Mouse (Mus musculus) urinary bladder, adult 18-20 months (tissue): Measurements from ENCODE around the gene Catsperg1.
"Not testable (repeated sequence)": the region's sequence is repeated elsewhere in the genome, so short reads cannot be mapped to it uniquely, and the experiment has no call there.

Experiments
- DNase-seq, 2 experiments: peaks; one replicate each; pipeline ENCODE4 v3.0.0; 2022; ENCODE audit warnings: low spot score in 2 of 2, mixed read lengths in 2 of 2

Catsperg1 gene

DNA sequence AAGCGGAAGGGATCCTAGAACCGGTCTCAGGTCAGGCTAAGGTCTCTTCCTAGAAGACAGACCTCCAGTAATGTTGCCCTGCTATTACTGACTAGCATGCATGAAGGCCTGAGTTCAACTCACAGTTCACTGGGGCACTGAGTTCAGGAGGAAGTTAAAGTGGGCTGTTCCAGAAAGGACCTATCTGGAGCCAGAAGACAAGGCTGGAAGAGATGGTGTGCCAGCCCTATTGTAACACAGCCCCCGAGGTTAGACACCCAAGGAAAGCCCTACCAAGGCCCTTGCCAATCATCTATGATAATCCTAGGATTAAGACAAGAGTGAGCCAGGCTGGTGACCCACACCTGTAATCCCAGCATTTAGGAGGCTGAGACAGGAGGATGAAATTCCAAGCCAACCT lies 17.7 kb upstream of the Catsperg1 start:
- no peak for DNase-seq

DNA sequence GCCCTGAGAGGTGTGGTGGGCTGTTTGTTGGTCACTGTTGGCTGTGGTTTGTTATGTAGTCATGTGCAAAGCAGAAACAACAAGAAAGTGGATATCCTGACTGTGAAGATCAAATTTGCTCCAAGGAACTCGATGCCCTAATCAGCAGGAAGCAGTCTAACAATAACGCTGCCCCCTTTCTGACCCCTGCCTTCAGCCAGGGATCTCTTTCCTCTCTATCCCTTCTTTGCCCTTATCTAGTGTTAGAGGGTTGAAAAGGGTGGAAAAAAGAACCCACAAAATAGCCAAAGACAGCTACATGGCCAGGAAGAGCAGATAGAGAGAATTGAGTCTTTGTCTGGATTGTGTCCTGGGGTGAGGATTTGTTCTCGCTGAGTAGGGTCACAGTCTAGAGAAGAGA lies 16.7 kb upstream of the Catsperg1 start:
- no peak for DNase-seq

DNA sequence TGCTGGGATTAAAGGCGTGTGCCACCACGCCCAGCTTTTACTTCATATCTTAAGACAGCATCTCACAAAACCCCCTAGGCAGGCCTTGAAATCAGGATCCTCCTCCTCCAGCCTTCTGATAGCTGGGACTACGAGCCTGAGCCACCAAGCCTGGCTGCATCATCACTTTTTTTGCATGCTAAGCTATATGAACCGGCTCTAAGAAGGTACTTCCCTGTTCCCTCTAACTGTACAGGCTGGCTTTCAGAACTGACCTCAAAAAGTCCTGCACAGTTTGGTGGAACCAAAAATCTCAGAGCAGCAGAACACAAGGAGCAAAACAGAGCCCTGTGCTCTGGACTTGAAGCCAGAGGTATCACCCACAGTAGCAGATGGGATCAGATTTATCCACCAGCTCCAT lies 14.4 kb upstream of the Catsperg1 start:
- no peak for DNase-seq

DNA sequence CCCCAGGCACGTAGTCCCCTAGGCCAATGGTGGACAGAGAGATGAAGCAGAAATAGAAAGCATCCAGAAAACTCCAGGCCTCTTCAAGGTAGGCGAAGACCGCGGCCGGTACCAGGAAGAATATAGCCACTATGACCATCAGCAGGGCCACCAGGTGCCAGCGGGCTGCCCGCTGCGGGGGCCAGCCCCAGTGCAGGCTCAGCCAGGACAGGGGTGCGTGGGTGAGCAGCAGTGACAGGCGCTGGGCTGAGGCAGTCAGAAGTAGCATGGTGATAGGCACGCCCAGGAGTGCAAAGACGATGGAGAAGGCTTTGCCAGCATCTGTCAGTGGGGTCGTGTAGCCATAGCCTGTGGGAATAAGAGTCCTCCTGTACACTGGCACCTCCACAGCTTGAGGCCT lies 11.7 kb upstream of the Catsperg1 start:
- no peak for DNase-seq

DNA sequence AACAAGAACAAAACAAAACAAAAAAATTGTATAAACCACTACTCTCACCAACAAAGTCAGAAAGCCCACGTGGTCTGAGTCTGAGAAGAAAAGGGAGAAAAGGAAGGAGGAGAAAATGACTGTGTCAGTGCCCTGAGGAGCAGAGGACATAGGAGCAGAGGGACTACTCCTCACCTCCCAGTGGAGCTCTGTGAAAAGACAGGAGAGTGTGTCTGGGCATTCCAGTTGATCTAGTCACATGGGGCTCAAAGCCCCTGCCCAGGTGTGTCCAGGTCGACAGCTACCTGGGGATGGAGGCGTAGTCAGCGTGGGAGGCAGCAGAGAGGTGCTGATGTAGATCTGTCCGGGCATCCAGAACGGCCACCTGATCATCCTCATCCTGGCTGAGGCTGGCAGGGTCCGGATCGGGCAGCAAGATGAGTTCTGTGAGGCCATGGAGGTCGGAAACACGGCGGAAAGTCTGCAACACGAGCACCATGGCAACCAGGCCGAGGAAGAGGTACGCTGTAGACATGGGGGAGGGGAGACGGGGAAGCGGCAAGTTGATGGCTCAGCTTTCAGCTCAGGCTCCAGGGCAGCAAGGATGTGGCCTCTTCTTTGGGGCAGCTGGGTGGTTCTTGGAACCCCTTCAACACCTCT lies 11.0 kb upstream of the Catsperg1 start:
- DNase-seq, result no peak

DNA sequence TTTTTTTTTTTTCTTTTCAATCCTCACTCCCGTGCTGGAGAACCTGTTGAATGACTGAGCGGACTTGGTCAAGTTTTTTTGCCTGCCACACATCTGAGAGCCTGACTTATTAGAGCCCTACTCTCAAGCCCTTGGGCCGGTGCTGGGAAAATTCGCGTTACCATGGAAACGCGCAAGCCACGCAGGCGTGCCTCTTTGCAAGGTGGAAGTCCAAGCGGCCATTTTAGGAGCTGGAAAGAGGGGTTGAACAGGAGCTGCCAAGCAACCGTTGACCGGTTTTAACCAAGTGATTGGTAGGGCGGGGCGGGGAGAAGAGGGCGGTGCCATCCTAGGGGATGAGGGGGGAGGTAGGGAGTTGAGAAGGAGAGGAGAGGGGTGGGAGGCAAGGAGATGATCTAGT lies 1.0 kb upstream of the Catsperg1 start:
- no peak for DNase-seq

DNA sequence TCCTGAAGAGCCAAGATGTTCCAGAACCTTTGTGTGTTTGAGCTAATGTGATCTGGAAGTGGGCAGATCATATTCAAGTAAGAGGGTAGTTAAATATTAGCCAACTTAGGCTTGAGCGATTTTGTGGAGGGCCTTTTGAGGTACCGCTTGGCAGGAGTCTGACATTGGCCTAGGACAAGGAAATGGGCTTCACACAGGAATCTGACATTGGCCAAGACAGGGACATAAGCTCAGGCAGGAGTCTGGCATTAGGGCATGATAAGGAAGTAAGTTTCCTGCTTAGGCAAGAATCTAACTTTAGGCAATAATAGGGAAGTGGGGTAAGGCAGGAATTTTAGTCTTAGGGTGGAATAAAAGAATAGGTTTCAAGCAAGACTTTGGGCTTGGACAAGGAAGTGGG lies 401 bp upstream of the Catsperg1 start:
- no peak for DNase-seq

DNA sequence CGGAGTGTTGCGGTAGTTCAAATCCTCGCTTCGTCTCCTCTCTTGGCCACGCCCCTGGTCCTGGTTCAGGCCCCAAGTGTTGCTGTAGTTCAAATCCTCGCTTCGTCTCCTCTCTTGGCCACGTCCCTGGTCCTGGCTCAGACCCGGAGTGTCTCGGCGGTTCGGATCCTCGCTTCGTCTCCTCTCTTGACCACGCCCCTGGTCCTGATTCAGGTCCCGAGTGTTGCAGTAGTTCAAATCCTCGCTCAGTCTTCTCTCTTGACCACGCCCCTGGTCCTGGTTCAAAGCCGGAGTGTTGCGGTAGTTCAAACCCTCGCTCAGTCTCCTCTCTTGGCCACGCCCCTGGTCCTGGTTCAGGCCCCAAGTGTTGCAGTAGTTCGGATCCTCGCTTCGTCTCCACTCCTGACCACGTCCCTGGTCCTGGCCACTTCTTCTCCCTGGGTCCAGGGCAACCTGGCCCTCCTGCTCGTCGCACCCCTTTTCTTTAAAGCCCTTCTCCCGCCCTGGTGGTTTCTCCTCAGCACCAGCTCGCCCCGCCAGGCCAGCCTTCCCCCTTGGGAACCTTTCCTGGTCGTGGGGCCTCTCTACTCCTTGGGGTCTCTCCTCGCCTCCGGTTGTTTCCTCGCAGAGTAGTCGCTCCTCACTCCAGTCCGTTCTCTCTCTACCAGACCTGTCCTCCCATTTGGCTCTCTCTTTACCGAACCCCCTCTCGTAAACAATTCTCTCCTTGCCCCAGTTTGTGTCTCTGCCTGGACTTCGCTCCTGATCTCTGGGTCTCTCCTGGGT lies 867 bp downstream of the Catsperg1 start:
- not testable (repeated sequence) for DNase-seq

DNA sequence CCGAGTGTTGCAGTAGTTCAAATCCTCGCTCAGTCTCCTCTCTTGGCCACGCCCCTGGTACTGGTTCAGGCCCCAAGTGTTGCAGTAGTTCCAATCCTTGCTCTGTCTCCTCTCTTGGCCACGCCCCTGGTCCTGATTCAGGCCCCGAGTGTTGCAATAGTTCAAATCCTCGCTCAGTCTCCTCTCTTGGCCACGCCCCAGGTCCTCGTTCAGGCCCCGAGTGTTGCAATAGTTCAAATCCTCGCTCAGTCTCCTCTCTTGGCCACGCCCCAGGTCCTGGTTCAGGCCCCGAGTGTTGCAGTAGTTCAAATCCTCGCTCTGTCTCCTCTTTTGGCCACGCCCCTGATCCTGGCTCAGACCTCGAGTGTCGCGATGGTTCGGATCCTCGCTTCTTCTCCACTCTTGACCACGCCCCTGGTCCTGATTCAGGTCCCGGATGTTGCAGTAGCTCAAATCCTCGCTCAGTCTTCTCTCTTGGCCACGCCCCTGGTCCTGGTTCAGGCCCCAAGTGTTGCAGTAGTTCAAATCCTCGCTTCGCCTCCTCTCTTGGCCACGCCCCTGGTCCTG lies 1.6 kb downstream of the Catsperg1 start:
- no peak for DNase-seq

DNA sequence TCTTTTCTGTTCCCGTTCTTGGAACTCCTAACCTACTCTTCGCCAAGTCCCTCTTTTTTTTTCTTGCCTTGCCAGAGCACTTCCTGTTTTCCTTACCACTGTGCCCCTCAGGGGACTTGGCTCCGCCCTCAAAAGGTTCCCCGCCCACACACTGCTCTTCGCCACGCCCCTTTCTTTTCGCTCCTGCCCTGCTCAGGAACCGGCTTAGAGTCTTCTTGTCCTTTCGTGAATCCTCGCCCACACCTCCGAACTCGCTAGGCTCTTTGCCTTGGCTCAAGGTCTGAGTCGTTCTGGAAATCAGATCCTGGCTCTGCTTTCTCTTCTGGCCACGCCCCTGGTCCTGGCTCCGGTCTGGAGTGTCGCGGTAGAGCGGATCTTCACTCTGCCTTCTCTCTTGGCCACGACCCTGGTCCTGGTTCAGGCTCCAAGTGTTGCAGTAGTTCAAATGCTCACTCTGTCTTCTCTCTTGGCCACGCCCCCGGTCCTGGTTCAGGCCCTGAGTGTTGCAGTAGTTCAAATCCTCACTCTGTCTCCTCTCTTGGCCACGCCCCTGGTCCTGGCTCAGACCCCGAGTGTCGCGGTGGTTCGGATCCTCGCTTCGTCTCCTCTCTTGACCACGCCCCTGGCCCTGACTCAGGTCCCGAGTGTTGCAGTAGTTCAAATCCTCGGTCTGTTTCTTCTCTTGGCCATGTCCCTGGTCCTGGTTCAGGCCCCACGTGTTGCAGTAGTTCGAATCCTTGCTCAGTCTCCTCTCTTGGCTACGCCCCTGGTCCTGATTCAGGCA lies 2.2 kb downstream of the Catsperg1 start:
- DNase-seq, result peak; percentile 86 to 87

DNA sequence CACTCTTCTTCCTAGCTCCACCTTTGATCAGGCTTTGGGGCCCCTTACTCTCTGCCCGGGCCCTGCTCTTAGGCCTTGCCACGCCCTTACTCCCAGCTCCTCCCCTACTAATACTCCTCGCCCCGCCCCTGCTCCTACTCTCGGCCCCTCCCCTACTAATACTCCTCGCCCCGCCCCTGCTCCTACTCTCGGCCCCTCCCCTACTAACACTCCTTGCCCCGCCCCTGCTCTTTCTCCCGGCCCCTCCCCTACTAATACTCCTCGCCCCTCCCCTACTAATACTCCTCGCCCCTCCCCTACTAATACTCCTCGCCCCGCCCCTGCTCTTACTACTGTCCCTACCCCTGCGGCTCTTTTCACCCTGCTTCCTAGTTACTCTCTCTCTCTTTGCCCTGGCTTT lies 2.8 kb downstream of the Catsperg1 start:
- DNase-seq, result peak; percentile 33 to 35

DNA sequence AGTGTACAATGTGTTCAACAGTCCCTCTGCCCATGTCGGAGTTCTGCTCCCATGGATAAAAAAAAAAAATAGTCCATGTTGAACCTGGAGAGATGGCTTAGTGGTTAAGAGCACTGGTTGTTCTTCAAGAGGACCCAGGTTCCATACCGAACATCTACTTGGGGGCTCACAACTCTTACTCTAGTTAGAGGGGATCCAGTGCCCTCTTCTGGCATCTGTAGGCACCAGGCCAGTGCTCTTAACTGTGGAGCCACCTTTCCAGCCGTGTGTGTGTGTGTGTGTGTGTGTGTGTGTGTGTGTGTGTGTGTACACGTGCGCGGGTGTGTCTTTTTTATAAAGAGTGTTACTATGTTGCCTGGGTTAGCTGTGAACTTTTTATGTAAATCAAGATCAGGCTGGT lies 11.3 kb downstream of the Catsperg1 start:
- DNase-seq, result no peak

DNA sequence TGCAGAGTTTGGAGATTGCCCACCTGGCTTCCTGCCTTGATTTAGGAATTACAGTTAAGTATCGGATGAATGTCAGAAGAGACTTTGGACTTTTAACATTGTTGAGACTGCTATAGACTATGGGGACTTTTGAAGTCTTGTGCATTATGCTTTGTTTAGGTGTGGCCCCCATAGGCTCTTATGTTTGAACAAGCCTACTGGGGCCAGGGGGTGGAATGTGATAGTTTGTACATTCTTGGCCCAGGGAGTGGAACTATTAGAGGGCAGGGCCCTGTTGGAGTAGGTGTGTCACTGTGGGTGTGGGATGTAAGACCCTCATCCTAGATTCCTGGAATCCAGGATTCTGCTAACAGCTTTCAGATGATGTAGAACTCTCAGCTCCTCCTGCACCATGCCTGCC lies 19.6 kb downstream of the Catsperg1 start:
- DNase-seq, result not testable (repeated sequence)

DNA sequence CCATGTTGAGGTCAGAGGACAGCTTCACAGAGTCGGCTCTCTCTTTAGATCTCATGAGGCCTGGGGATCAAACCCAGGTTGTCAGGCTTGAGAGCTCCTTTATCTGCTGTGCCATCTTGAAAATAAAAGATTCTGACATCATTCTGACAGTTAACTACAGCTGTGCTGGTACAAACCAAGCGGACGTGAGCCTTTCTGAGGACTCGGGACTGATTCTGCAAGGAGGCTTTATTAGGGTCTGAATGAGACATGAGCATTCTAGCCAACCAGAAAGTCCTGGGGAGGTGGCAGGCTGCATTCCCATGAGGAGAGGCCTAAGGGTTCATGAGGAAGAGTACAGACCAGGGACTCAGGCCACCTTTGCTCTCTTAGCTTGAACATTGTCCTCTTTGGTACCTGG lies 32.5 kb downstream of the Catsperg1 start:
- DNase-seq, result not testable (repeated sequence)

DNA sequence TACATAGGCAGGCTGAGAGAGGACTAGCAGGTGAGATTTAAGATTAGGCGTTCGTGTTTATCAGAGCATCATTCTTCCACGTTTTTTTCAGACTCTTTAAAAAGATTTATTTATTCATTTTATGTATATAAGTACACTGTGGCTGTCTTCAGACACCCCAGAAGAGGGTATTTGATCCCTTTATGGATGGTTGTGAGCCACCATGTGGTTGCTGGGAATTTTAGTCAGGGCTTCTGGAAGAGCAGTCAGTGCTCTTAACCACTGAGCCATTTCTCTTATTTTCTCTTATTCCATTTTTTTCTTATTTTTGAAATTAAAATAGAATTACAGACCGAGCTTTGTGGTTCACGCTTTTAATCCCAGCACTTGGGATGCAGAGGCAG lies 33.0 kb downstream of the Catsperg1 start:
- DNase-seq, result no peak

DNA sequence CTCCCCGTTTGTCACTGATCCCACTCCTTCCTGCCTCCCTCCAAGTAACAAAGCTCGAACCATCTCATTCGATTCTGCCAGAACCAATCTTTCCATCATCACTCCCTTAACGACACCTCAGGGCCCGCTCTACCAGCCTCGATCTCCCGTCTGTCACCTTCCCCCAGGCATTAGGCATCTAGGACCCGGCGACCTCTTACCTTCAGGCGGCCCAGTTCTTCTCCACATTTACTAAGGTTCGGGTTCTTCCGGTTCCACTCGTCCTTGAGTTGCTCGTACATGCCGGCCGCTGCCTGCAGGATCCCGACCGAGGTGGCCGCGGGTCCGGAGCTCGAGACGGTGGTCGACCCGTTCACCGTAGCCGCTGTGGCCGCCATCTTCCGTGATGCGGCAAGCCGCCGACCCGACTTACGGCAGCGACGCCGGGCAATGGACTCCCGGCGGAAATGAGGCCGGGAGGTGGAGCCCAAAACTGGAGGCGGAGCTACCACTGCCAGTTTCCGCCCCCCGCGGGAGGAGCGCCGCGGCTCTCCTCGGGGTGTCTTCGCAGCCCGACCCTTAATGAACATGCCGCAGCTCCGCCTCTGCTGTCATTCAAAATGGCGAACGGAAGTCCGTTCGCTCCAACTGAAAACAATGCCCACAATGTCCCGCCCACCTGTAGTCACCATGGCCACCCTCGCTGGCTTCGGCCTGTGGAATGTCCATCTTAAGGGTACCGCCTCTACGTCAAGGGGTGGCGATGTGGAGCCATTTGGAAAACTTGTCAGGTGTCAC lies 33.6 kb downstream of the Catsperg1 start, which contains the start of gene Psmd8:
TSS of gene Psmd8 (minus strand) at position 625 of the 777 bp plus-strand sequence.
- peak; percentile 91 to 96 for DNase-seq

DNA sequence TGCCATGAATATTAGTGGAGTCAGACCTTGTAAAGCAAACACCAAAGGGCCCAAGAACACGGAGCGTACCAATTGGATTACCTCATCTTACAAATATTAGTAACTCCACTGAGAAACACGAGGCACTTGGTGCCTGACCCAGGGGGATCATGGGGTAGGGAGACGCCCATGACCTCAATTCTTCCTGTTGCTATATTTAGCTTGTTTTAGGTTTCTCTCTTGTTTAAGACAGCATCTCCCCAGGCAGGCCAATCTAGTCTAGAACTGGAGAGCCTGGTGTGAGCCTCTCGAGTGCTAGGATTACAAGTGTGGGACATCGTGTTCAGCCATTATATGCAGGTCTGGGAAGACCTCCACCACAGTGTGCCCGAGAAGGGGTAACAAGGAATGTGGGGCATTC lies 34.5 kb downstream of the Catsperg1 start:
- DNase-seq, result no peak

DNA sequence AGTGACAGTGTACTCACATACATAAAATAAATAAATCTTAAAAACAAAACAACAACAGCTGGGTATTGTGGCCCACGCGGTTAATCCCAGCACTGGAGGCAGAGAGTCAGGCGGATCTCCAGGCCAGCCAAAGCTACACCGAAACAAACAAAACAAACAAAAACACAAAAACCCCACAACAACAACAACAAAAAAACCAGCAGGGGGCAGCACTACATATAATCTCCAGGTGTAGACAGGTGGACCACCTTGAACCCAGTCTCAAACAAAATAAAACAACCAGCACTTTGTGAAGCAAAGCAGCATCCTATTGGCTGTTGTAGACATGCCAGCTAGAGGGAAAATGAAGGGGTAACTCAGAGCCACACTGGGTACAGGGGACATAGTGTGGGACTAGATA lies 35.7 kb downstream of the Catsperg1 start:
- DNase-seq, result no peak

DNA sequence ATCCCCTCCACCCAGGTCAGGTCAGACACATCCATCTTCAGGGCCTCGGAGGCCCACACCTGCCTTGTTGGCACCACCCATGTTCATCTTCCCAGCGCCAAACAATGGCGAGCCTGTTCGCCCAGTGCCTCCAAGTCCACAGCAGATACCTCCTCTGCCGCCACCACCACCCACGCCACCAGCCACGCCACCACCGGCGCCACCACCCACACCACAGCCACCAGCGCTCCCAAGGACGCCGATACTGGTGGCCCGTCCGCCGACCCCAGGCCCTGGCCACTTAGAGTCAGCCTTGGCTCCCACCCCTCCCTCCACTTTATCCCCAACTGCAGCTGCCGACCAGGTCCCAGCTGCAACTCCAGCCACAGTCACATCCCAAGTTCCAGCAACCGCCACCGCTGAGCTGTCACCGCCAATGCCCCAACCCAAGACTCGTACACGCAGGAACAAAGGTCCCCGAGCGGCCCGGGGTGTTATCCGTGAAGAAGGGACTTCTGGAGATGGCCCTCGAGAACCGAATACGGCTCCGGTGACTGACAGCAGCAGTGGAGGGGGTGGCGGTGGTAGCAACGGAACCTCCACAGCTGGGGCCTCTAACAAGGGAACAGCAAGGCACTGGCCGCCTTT lies 41.3 kb downstream of the Catsperg1 start:
- DNase-seq, result no peak

DNA sequence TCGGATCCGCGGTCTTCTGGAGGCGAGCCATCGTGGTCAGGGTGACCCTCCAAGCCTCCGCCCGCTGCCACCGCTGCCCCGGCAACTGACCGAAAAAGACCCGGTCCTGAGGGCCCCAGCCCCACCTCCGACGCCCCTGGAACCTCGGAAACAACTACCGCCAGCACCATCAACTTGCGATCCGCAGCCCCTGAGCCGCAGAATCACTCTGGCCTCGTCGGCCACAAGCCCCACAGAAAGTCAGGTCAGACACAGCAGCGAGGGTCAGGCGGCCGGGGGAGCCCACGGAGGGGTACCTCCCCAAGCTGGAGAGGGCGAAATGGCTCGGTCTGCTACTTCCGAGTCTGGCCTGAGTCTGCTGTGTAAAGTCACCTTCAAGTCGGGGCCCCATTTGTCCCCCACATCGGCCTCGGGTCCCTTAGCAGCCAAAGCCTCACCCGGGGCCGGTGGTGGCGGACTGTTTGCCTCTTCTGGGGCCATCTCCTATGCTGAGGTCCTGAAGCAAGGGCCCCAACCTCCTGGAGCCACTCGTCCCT lies 42.2 kb downstream of the Catsperg1 start:
- DNase-seq, result no peak
